Mouse (Mus musculus) erythroblast, embryonic 14.5 days (primary cell): ENCODE data around the gene Gm10577.

Source experiments
- GATA1 ChIP-seq: IDR thresholded peaks from 2 replicates; pipeline ENCODE4 v1.6.1; 2012; ENCODE audit warnings: low read length, inconsistent platforms, mixed read lengths
- TAL1 ChIP-seq: IDR thresholded peaks from 3 replicates; pipeline ENCODE4 v1.6.1; 2012; ENCODE audit warnings: low read length, inconsistent platforms, mixed read lengths

- TF ChIP-seq GATA1 (no peak), TAL1 (no peak)
These were observed 2.7 kb downstream of the Gm10577 start for GRCm38 (mm10) chr4:101017806-101018205.
